Mouse (Mus musculus): ENCODE results near the gene N4bp2.

DNA sequence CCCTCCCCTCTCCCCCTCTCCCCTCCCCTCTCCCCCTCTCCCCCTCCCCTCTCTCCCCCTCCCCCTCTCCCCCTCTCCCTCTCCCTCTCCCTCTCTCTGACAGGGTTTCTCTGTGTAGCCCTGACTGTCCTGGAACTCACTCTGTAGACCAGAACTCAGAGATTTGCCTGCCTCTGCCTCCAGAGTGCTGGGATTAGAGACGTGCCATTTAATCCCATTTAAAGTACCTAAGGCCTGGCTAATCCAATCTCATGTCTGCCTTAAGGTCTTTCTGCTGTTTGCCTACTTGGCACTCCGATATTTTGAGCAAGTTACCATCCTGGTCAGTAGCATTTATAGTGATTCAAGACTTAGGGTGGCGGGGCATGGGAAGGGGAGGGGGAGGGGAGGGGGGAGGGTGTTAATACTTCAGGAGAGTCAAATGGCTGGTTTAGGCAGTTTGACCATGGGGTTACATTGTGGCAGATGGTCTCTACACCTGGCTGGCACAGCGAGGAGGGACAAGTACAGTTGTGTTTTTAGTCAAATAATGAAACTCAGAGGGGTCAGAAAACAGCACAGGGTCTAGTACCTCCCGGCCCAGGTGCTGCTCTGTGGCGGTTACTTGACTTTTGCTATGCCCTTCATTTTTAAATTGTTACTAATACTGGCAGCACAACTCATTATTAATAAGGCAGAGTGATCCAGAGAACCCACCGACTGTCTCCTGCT, 99.1 kb downstream of the N4bp2 start:
- no peak for TF ChIP-seq CTCF (IDR thresholded peaks at IDR 0.05; ENCODE audit: control insufficient read depth, insufficient read depth, low read length)
- TF ChIP-seq POLR2A (IDR thresholded peaks at IDR 0.05; ENCODE audit: borderline replicate concordance, control insufficient read depth, low read depth, low read length) = no peak

Data from bone marrow, adult 2 months (tissue).